Mouse (Mus musculus): ENCODE results near the gene Nxnl2. TPM values are rescaled to one million over a fixed set of nuclear protein-coding genes. Genes with fewer than 3 reads are reported as not detected.

The Nxnl2 gene
- total RNA-seq (2015; ENCODE audit: low replicate concordance) (not detected in 2 replicates), total RNA-seq (2017; ENCODE audit: low replicate concordance) (not detected in 2 replicates)

DNA sequence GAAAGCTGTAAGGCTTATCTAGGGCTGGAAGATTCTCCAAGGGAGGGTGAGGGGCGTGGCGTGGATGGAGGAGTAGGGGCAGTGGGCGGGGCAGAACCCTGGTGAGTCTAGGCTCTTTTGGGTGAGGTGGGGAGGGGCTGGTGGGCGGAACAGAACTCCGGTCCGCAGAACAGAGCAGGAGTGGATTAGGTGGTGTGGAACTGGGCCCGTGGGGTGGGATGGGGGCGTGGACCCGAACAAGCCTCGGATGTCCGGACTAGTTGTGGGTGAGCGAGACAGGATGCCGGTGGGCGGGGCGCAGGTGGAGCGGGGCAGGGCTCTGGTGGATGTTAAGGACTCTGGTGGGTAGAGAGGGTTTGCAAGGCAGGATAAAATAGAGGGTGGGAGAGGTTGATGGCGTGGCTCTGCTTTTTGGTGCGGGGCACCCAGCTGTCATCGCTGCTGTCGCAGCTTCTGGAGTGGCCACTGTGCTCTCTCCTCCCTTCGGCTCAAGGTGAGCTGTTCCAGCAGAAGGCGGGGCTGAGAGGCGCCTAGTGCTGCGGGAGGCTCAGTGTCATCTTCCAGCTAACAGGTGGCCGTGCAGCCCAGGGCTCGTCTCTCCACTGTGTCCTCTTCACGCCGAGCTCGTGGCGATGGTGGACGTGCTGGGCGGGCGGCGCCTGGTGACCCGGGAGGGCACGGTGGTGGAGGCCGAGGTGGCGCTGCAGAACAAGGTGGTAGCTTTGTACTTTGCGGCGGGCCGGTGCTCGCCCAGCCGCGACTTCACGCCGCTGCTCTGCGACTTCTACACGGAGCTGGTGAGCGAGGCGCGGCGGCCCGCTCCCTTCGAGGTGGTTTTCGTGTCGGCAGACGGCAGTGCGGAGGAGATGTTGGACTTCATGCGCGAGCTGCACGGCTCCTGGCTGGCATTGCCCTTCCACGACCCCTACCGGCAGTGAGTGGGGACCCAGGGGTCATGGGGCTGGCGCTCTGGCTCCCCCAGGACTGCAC is at the start of gene Nxnl2:
Gene Nxnl2, plus strand, starts transcription at position 332 of the 990 bp plus-strand sequence.
- ATAC-seq (replicated peaks; ENCODE audit: low FRiP score, poor library complexity, severe bottlenecking): no peak; the same call in 1 of the 2 replicates

DNA sequence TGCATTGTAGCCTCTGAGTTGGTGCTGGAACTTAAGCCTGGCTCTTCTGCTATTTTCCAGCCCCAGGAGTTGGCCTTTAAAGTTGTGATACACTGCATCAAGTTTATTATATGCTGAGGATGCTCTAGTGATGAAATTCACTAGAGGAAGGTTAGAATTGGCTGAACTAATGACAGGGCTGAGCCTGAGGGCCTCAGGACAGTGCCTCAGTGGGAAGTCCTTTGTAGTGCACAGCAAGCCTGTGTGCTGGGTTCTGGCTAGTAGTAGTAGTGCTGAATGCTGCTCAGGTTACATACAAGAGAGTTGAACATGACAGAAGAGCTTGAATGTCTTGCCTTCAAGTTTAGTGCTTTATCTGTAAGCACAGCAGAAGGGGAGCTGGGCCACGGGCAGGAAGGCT is 48.9 kb upstream of the Nxnl2 start:
- no peak for ATAC-seq (replicated peaks; ENCODE audit: low FRiP score, poor library complexity, severe bottlenecking)

DNA sequence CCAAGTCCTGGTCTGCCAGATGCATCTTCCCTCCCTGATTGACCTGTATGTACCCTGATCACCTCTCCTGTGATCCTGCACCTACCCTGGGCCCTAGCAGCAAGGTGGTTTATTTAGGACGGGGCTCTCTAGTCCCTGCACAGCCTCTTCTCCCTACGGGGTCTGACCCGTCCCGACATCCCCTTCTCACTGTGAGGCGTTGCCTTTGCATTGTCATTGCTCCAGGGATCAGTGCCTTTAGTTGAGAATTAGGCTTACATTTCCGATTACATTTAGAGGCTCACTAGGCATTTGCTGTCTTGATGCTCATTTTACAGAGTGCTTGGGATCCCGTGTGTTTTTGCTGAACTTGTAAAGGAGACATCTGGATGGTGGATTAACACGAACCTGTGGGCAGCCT is 48.1 kb upstream of the Nxnl2 start:
- no peak for ATAC-seq (replicated peaks; ENCODE audit: low FRiP score, poor library complexity, severe bottlenecking)

DNA sequence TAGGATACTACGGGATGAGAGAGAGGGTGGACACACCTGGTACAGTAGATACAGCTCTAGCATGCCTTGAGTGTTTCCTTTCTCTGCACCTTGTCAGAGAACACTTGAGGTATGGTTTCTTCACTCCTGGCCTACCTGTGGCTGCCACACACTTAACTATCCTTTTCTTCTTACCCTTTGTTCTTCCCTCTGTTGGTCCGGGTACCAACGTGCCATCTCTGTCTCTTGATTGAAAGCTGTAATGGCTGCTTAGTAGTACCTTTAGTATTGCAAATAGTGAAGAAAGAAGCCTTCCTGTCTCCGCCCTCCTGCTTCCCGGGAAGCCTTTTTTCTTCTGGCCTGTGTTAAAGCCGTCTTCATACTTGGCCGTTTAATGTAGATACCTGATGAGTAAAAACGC is 45.5 kb upstream of the Nxnl2 start:
- no peak for ATAC-seq (replicated peaks; ENCODE audit: low FRiP score, poor library complexity, severe bottlenecking)

DNA sequence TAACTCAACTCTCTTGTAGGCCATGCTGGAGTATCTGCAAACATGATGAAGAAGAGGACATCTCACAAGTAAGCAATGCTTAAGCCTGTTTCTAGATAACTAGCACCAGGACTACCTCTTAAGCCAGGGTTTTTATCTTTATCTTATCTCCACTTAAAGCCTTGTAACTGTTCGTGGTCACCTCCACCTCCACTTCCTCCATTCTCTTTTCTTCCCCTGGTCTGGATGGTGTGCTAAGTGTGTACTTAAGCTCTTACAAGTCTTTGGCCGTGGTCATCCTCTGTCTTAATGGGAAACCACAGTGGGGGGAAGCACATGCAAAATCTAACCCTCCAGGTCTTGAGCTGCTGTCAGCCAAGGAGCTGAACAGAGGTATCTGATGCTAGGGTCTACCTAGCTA is 42.9 kb upstream of the Nxnl2 start:
- ATAC-seq (replicated peaks; ENCODE audit: low FRiP score, poor library complexity, severe bottlenecking): no peak

DNA sequence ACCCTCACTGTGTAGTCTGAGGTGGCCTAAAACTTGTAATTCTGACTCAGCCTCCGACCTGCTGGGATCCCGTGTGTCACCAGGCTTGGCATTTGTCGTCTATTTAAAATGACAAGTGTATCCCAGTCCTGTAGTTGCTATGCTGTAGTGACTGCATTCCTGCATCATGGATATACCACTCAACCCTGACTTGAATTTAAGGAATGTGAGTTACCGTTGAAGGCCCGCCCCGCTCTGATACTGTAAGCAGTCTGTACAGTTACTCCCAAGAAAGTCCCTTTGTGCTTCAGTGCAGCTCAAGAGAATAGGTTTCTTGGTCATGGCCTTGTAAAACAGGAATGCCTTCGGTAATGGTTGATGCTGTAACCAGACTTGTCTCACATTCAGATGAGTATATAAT is 42.4 kb upstream of the Nxnl2 start:
- no peak for ATAC-seq (replicated peaks; ENCODE audit: low FRiP score, poor library complexity, severe bottlenecking)

DNA sequence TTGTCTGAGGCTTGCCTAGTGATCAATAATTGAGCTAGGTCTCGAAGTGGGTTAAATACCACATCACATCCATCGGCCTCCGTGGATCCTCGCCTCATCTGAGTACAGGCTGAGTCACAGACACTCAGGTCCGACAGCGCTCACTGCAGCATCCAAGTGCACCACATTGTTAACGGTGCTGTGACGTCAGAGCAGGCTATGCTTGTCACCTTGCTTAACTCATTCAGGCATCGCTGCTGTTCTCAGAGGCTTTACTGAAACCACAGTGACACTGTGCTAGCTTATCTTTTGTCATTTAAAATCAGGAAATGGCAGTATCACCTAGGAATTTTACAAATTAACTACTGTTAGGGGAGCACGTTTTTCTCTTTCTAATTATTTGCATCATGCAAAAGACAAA is 39.6 kb upstream of the Nxnl2 start:
- no peak for ATAC-seq (replicated peaks; ENCODE audit: low FRiP score, poor library complexity, severe bottlenecking)

DNA sequence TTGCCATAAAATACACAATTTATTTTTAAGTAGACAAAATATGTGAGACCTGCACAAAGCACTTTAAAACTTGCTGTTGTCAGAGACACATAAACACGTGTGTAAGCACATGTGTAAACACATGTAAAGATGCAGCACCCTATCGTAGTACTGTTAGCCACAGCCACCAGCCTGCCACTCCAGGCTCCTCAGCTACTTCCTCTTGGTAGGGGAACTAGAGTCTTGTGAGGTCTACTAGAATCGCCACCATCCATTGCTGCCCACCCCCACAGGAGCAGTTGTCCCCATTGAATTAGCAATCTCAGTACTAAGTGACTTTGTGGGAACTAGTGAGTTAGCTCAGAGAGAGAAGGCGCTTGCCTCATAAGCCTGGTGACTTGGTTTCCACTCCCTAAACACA is 34.5 kb upstream of the Nxnl2 start:
- ATAC-seq (replicated peaks; ENCODE audit: low FRiP score, poor library complexity, severe bottlenecking): no peak

DNA sequence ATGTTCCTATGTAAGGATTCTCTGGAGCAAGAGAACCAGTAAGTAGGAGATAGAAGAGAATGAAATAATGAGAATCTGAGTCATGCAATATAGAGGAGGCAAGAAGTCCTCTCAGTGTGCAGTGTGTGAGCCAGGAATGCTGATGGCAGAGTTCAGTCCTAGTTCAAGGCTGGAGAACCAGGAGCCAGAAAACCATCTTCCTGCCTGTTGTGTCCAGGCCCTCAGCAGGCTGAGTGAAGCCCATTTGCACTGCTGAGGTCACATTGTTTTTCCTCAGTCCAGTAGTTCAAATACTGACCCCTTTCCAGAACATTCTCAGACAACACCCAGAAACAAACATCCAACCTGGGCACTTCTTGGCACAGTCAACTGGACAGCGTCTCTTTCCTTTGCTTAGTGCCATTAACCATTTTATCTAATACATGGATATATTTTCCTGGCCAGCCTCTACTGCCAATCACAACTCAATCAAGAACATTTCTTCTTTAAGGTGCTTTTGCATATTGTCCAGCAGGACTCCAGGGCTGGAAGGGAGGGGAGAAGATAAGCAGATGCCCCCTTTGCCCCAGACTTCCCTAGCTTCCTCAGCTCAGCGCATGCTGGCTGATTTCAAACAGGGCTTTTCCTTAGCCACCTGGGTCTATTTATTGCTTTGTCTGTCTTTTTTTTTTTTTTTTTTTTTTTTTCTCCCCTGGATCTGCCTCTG is 33.7 kb upstream of the Nxnl2 start:
- no peak for ATAC-seq (replicated peaks; ENCODE audit: low FRiP score, poor library complexity, severe bottlenecking)

DNA sequence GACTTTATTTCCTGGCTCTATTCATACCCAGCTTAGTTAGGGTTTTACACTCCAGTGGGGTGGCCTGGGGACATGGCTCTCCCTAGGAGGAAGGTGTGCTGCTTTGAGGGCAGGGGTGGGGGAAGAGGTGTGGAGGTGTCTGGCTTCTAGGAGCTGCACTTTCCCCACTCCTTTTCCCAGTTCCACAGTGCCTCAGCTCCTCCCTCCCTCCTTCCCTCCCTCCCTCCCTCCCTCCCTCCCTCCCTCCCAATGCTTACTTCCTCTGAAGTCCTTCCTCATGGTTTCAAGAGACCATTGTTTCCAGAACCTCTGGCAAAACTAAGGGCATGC is 33.2 kb upstream of the Nxnl2 start:
- no peak for ATAC-seq (replicated peaks; ENCODE audit: low FRiP score, poor library complexity, severe bottlenecking)

DNA sequence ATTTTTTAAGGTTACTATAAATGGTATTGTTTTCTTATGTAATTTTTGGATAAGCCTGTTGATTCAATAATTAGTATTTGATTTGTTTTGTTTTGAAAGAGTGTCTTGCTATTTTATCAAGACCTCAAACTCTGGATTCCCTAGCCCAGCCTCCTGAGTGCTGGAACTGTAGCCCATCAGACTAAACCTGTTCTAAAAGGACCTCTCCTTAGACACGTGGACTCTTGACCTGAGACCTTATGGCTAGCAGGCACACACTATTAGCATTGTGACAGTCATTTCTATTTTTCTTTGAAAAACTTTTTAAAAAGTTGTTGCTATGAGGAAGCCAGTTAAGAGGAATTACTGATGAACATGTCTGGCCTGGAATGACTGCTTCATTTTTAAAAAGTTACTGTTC is 23.7 kb upstream of the Nxnl2 start:
- no peak for ATAC-seq (replicated peaks; ENCODE audit: low FRiP score, poor library complexity, severe bottlenecking)

DNA sequence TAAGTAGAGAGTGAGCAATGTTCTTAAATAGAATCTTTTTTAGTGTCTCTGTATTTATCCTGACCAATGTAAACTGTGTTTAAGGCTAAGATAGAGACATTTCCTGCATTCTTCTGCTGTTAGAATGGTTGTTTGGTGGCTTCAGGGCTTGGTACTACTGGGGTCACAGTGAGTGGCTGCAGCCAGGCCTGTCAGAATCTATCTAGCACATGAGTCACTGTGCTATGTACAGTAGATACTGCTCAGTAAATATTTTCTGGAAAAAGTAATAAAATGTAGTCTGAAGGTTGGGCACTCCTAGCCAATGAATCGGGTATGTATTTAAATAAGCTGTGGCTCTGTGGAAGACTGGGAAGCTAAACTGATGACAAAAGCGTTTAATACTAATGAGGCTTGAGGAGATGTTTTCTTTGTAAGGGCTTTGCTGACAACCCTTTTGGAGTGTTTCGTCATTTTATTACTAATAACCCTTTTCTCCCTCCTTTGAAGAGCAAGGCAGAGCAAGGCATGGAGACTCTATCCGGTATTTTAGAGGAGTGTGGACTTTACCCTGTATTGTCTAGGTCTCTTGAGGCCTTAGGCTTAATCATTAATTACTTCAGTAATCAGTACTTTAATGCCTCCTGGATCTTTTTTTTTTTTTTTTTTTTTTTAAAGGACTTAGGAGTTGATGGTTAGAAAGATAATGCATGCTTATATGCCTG is 17.7 kb upstream of the Nxnl2 start:
- no peak for ATAC-seq (replicated peaks; ENCODE audit: low FRiP score, poor library complexity, severe bottlenecking)

DNA sequence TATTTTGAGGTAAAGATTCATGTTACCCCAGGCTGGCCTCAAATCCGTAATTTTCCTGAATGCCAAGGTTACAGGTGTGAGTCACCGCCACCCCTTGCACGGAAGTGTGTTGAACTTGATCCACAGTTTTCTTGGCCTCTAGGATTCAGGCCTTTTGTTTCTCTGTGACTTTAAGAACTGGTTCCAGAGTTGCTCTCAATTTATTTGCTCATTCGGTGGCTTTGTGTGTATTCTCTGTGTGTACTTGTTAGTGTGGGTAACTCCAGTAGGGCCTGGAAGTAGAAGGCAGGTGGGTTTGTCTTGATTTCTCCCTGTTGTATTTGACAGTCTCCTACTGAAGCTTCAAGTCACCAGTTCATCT is 17.2 kb upstream of the Nxnl2 start:
- ATAC-seq (replicated peaks; ENCODE audit: low FRiP score, poor library complexity, severe bottlenecking): no peak

DNA sequence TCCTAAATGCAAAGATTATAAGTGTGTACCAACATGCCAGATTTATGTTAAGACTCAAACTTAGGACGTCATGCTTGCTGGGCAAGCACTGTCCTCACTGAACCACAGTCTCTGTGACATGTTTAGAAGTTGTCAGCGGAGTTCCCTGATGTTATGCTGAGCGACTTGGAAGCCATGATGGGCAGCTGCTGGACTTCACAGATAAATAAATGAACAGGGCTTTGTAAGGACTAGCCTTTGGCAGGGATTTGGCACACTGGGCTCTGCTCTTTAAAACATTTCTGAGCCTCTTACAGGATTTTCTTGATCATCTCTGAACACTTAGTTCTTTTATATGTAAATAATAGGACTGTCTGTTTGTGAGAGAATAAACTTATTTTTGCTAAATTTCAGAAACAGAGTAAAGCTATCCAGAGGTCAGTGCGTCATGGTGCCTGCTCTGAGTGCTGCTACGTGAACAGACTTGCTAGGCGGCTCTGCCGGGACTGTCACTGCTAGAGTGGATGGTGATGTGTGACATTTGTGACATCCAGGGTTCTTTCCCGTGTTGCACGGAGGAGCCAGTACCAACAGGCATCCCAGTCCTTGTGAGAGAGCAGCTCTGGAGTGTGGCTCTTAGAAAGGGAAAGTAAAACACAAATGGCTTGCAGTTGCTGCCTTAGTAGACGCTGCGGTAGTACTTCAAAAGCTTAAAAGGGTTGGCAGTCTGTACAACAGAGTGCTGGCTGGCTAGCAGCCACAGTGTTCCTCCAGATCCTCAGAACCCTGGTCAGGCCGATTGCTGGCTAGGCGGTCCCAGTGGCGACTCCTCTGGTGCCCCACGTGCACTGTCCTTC is 15.4 kb upstream of the Nxnl2 start:
- ATAC-seq (replicated peaks; ENCODE audit: low FRiP score, poor library complexity, severe bottlenecking): no peak

DNA sequence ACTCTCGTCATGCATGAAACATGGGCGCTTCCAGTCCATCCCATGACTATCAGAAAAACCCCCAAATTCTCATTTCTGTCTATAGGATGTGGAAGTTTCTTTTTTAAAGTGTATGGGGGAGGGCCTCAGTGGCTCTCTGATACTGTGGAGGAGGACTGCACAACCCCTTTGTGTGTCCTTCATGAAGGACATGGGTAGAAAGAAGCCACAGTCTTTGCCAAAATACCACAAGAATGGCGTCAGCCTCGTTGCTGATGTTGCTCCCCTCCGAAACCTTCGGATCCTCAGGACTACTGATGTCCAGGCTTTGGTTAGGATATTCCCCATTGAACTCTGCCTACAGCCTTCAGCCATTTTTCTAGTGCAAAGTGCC is 14.8 kb upstream of the Nxnl2 start:
- no peak for ATAC-seq (replicated peaks; ENCODE audit: low FRiP score, poor library complexity, severe bottlenecking)

DNA sequence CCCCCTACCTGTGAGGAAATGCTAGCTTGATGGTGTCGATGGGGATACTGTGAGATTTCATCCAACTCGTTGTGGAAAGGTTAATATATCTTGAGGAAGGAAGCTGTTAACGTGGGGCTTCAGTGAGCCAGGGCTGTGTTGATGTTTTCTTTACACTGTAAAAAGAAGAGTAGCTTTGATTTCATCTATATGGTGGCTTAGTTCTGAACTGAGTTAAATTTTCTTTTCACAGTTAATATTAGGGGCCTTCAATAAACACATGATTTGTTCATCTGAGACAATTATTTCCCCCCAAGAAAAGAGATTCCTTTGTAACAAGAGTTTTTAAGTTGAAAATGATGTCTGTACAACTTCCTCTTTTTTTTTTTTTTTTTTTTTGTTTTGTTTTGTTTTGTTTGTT is 13.5 kb upstream of the Nxnl2 start:
- no peak for ATAC-seq (replicated peaks; ENCODE audit: low FRiP score, poor library complexity, severe bottlenecking)

DNA sequence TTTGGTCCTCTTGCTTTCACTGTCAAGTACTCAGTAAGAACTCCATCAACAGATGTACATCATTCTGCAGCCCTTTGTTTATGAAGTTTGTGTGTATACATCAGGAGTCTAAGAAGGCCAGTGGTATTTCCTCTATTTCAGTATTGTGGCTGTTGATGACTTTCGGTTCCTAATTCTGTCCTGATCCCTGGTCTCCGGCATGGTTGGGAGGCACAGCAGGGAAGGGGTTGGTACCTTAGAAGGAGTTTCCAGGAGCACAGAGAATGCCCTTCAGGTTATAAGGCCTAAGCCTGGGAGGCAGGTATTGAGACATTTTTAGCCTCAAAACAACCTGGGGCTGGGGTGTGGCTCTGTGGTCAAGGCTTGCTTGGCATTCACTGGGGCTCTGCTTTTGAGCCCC is 9.2 kb upstream of the Nxnl2 start:
- ATAC-seq (replicated peaks; ENCODE audit: low FRiP score, poor library complexity, severe bottlenecking): no peak

DNA sequence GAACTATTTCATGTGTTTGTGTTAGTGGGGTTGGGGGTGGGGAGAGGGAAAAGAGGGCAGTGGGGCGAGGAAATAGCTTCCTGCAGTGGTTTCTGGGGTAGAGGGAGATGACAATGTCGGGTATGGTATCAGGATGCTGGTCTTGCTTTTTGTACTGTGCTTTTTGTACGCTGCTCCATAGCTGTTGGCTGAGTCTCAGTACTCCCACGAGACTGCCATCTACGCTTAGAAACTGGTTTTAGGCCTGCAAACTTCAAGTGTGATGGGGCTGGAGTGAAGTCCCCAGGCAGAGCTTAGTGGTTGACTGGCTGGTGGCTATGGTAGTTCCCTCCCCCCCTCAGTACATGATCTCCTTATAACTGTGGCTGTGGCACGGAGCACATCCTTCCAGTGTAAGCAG is 8.6 kb upstream of the Nxnl2 start:
- no peak for ATAC-seq (replicated peaks; ENCODE audit: low FRiP score, poor library complexity, severe bottlenecking)

DNA sequence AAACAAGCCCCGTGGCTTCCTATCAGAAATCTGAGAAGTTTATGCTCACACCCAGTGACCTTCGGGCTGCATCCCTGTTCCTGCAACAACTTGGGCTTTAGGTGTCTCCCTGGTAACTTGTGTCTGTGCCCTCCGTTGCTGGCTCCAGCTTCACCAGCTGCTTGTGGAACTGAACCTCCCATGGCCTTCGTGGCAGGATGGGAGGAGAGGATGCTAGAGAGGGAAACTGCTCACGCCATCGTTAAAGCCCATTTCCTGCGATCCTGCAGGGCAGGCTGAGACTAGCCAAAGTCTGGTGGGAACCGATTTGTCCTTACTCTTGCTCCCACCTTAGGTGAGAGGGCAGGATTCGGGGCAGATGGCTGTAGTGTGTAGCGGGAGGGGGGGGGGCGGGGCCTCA is 4.1 kb upstream of the Nxnl2 start:
- no peak for ATAC-seq (replicated peaks; ENCODE audit: low FRiP score, poor library complexity, severe bottlenecking)

DNA sequence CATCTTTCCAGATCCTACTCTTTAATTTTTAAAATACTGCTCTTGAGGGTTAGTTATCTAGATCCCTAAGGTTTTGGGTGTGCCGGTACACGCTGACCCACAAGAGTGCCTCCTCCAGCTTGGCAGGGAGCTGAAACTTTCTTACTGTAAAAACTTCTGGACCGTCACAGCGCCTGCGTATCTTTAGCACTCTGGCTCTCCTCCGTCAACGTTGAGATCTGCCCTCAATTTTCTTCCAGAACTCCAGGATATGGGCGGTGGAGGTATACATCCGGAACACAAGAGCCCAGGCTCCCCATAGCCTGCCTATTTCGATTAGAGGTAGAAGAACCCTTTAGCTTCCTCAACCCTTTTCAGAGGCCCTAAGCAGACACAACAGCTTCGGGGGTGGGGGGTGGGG is 607 bp upstream of the Nxnl2 start:
- ATAC-seq (replicated peaks; ENCODE audit: low FRiP score, poor library complexity, severe bottlenecking): no peak

Data from erythroid progenitor cell, adult 5-6 weeks (primary cell).